Mouse (Mus musculus): ENCODE results near the gene Ift172. TPM values are rescaled to one million over a fixed set of nuclear protein-coding genes. Genes with fewer than 3 reads are reported as not detected.

Gene Ift172
- 35.2 and 39.7 TPM in 2 replicates for polyA plus RNA-seq (2016; fragmentation: Nextera tagmentation; extraction: Ambion mirVana)

- 2% methylated on average over 45 of the region's 45 CpGs for WGBS
- H3K36me3 ChIP-seq: peaks cover 37% of the 10 kb centered on the region
- H3K27ac ChIP-seq: peak within 1 kb of the TSS; percentile 87
- no peaks in the 10 kb centered on the region for H3K27me3 ChIP-seq (ENCODE audit: insufficient read depth, poor library complexity, severe bottlenecking)
- H3K9me3 ChIP-seq: no peaks in the 10 kb centered on the region
- peak; percentile 97 for DNase-seq (ENCODE audit: low spot score)
- peaks cover 42% of the 10 kb centered on the region for H3K4me1 ChIP-seq (replicated peaks)
- H3K4me3 ChIP-seq: peak within 1 kb of the TSS; percentile 58
Measured at GRCm38 (mm10) chr5:31290521-31291360, at the start of gene Ift172. Gene Ift172, minus strand, starts transcription at chr5:31291116.

DNA sequence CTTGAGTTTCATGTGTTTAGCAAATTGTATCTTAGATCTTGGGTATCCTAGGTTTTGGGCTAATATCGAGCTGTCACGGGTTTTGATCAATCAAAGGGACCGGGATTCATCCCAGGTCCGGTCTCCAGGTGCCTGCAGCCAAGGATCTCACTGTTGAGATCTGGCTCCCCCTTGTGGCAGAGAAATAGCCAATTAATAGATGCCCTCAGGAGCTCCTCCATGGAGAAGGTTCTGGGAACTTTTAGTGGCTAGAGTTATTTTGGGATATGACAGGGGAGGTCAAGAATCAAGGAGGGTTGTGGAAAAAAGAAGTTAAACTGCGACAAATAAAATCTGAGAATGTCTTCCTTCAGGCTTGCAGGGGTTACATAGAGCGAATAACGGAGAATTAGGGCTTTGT lies 37.3 kb upstream of the Ift172 start:
- DNase-seq (ENCODE audit: low spot score): peak; percentile 31
- 0 out of 2 replicates have a peak, but pooled peaks cover 3% of the 10 kb centered on the region for H3K9me3 ChIP-seq
- H3K36me3 ChIP-seq: no peaks in the 10 kb centered on the region
- WGBS: 42% methylated on average over 7 of the region's 7 CpGs
- H3K4me3 ChIP-seq: no peak overlapping the region
- H3K27ac ChIP-seq: no peak overlapping the region
- no peaks in the 10 kb centered on the region for H3K4me1 ChIP-seq (replicated peaks)
- H3K27me3 ChIP-seq (ENCODE audit: insufficient read depth, poor library complexity, severe bottlenecking): no peaks in the 10 kb centered on the region

GRCm38 (mm10) chr5:31326850-31327249 lies 35.9 kb upstream of the Ift172 start:
- no peak overlapping the region for H3K4me3 ChIP-seq
- no peaks in the 10 kb centered on the region for H3K4me1 ChIP-seq (replicated peaks)
- DNase-seq (ENCODE audit: low spot score): peak; percentile 9
- 16% methylated on average over 5 of the region's 5 CpGs for WGBS
- H3K27me3 ChIP-seq (ENCODE audit: insufficient read depth, poor library complexity, severe bottlenecking): no peaks in the 10 kb centered on the region
- H3K9me3 ChIP-seq: no peaks in the 10 kb centered on the region
- no peak overlapping the region for H3K27ac ChIP-seq
- no peaks in the 10 kb centered on the region for H3K36me3 ChIP-seq

DNA sequence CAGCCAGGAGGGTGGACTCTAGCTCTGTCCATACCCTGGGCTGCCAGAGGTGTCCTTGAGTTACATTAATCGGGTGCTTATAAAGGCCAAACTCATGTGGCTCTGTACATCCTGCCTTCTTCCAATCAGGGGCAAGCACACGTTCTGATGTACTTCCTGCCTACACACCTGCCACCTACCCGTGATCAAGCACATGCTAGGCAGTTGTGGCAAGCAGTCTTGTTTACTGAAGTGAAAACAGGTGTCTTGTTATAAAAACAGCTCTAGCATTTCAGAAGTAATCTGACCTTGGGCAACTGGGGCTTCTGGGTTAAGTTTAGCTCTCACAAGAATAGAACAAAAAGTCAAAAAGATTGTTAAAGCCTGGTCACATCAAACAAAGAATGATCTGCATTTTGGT lies 33.2 kb upstream of the Ift172 start:
- Histone ChIP-seq H3K4me3 (no peak overlapping the region), H3K36me3 (no peaks in the 10 kb centered on the region), H3K27ac (no peak overlapping the region), H3K4me1 (replicated peaks) (no peaks in the 10 kb centered on the region), H3K27me3 (ENCODE audit: insufficient read depth, poor library complexity, severe bottlenecking) (no peaks in the 10 kb centered on the region), H3K9me3 (no peaks in the 10 kb centered on the region)
- 74% methylated on average over 3 of the region's 3 CpGs for WGBS
- DNase-seq (ENCODE audit: low spot score): no peak

DNA sequence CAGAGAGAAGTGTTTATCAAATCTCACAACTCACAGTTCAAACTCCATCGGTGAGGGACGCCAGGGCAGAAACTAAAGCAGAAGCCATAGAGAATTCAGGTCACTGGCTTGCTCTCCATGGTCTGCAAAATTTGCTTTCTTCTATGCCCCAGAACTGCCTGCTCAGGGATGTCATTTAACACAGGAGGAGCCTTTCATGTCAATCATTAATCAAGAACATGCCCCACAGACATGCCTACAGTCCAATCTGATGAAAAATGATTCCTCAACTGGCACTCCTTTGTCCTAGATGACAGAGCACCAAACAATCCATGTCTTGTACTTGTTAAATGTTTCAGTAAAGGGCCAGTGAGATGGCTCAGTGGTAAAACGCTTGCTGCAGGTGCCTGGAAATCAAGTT lies 31.9 kb upstream of the Ift172 start:
- no peaks in the 10 kb centered on the region for H3K27me3 ChIP-seq (ENCODE audit: insufficient read depth, poor library complexity, severe bottlenecking)
- H3K36me3 ChIP-seq: no peaks in the 10 kb centered on the region
- no peak for DNase-seq (ENCODE audit: low spot score)
- no peaks in the 10 kb centered on the region for H3K4me1 ChIP-seq (replicated peaks)
- H3K4me3 ChIP-seq: no peak overlapping the region
- H3K9me3 ChIP-seq: no peaks in the 10 kb centered on the region
- no peak overlapping the region for H3K27ac ChIP-seq
- WGBS: 92% methylated on average over 3 of the region's 3 CpGs

- 85% methylated on average over 8 of the region's 8 CpGs for WGBS
- Histone ChIP-seq H3K27ac (no peak overlapping the region), H3K27me3 (ENCODE audit: insufficient read depth, poor library complexity, severe bottlenecking) (no peaks in the 10 kb centered on the region), H3K4me3 (no peak overlapping the region), H3K36me3 (no peaks in the 10 kb centered on the region), H3K4me1 (replicated peaks) (0 out of 2 replicates have a peak, but pooled peaks cover 4% of the 10 kb centered on the region), H3K9me3 (no peaks in the 10 kb centered on the region)
- no peak for DNase-seq (ENCODE audit: low spot score)
Measured at GRCm38 (mm10) chr5:31312806-31313205, 21.9 kb upstream of the Ift172 start.

GRCm38 (mm10) chr5:31303093-31303492 lies 12.2 kb upstream of the Ift172 start:
- Histone ChIP-seq H3K4me3 (no peak overlapping the region), H3K27me3 (ENCODE audit: insufficient read depth, poor library complexity, severe bottlenecking) (no peaks in the 10 kb centered on the region), H3K4me1 (replicated peaks) (no peaks in the 10 kb centered on the region), H3K27ac (no peak overlapping the region), H3K36me3 (no peaks in the 10 kb centered on the region), H3K9me3 (no peaks in the 10 kb centered on the region)
- WGBS: 89% methylated on average over 6 of the region's 6 CpGs
- no peak for DNase-seq (ENCODE audit: low spot score)

- DNase-seq (ENCODE audit: low spot score): no peak
- no peak overlapping the region for H3K4me3 ChIP-seq
- 69% methylated on average over 8 of the region's 8 CpGs for WGBS
- no peak overlapping the region for H3K27ac ChIP-seq
- H3K9me3 ChIP-seq: no peaks in the 10 kb centered on the region
- H3K27me3 ChIP-seq (ENCODE audit: insufficient read depth, poor library complexity, severe bottlenecking): peaks cover 4% of the 10 kb centered on the region; the same call in 1 of the 2 replicates
- H3K36me3 ChIP-seq: no peaks in the 10 kb centered on the region
- H3K4me1 ChIP-seq (replicated peaks): no peaks in the 10 kb centered on the region
Measured at GRCm38 (mm10) chr5:31301866-31302265, 10.9 kb upstream of the Ift172 start.

- H3K4me3 ChIP-seq: no peak overlapping the region
- no peak for DNase-seq (ENCODE audit: low spot score)
- H3K4me1 ChIP-seq (replicated peaks): peaks cover 27% of the 10 kb centered on the region
- WGBS: 64% methylated on average over 2 of the region's 2 CpGs
- H3K36me3 ChIP-seq: peaks cover 10% of the 10 kb centered on the region
- H3K27me3 ChIP-seq (ENCODE audit: insufficient read depth, poor library complexity, severe bottlenecking): peaks cover 4% of the 10 kb centered on the region; the same call in 1 of the 2 replicates
- H3K9me3 ChIP-seq: no peaks in the 10 kb centered on the region
- no peak overlapping the region for H3K27ac ChIP-seq
Measured at GRCm38 (mm10) chr5:31298486-31298885, 7.6 kb upstream of the Ift172 start.

GRCm38 (mm10) chr5:31297981-31298380 lies 7.1 kb upstream of the Ift172 start:
- Histone ChIP-seq H3K4me3 (no peak overlapping the region), H3K27ac (no peak overlapping the region), H3K4me1 (replicated peaks) (peaks cover 27% of the 10 kb centered on the region), H3K9me3 (no peaks in the 10 kb centered on the region), H3K36me3 (peaks cover 15% of the 10 kb centered on the region), H3K27me3 (ENCODE audit: insufficient read depth, poor library complexity, severe bottlenecking) (peaks cover 4% of the 10 kb centered on the region; the same call in 1 of the 2 replicates)
- DNase-seq (ENCODE audit: low spot score): no peak
- WGBS: 84% methylated on average over 3 of the region's 3 CpGs

DNA sequence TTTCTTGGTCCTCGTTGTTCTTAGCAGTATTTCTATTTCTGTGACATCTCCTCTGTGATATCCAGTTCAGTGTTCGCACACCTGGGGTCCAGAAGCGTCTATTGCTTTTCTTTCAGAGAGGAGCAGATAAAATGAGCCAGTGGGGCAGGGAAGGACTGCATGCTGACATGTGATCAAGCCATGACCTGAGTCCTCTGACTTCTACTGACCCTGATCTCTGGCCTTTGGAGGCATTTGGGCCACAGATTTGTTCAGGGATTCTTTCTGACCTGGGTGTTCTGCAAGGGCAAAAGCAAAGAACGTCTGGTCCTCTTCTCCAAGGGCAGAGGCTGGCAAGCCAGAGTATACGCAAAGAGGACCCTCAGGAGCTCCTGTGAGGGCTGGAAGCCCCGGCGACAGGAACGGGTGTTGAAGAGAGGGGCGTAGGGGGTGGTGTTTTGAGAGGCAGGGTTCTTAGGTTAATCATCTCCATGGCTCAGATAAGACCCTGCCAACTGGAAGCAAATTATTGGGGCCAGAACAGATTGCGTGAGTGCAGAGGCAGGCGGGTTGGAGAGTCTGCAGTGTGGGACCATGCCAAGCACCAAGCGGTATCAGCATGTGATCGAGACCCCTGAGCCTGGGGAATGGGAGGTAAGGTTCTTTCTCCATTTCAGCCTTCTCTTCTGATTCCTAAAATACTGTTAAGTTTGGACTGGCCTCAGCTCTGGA lies 6.3 kb upstream of the Ift172 start, which contains the start of gene Gckr:
Gene Gckr (plus strand): TSS at position 397 of the 711 bp plus-strand sequence.
- no peaks in the 10 kb centered on the region for H3K9me3 ChIP-seq
- peaks cover 21% of the 10 kb centered on the region for H3K36me3 ChIP-seq
- no peak within 1 kb of the TSS for H3K27ac ChIP-seq
- WGBS: 78% methylated on average over 13 of the region's 13 CpGs
- H3K4me1 ChIP-seq (replicated peaks): peaks cover 27% of the 10 kb centered on the region
- DNase-seq (ENCODE audit: low spot score): no peak
- peaks cover 4% of the 10 kb centered on the region; the same call in 1 of the 2 replicates for H3K27me3 ChIP-seq (ENCODE audit: insufficient read depth, poor library complexity, severe bottlenecking)
- H3K4me3 ChIP-seq: peak within 1 kb of the TSS; percentile 86

DNA sequence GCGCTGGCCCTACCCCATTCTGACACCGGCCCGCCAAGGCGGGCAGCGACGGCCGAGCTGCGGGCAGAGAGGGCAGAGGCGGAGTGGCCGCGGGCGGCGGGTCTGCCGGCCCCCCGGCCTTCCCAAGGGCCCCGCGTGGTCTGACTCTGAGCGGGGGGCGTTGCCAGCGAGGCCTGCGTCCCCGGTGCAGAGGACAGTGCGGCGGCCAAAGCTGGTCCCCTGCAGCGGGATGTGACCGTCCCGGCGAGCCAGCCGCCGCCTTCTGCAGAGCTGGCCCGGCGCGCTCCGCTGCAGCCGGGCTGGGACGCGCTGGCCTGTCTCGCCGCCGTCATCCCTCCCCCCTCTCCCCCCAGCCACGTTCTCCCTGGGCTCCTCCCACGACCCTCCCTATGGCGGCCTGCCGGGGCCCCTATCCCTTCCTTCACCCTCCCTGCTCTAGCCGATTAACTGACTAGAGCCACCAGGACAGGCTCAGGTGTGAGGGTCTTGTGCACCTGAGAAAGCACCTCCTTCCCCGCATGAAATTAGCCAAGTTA lies 4.8 kb upstream of the Ift172 start, which contains the start of gene Fndc4:
Gene Fndc4 (minus strand): TSS at position 475 of the 536 bp plus-strand sequence.
- H3K4me3 ChIP-seq: peak within 1 kb of the TSS; percentile 86
- WGBS: 0% methylated on average over 46 of the region's 46 CpGs
- peaks cover 4% of the 10 kb centered on the region; the same call in 1 of the 2 replicates for H3K27me3 ChIP-seq (ENCODE audit: insufficient read depth, poor library complexity, severe bottlenecking)
- peak; percentile 79 for DNase-seq (ENCODE audit: low spot score)
- H3K27ac ChIP-seq: peak within 1 kb of the TSS; percentile 93
- no peaks in the 10 kb centered on the region for H3K9me3 ChIP-seq
- H3K4me1 ChIP-seq (replicated peaks): peaks cover 36% of the 10 kb centered on the region
- peaks cover 21% of the 10 kb centered on the region for H3K36me3 ChIP-seq
